Mouse (Mus musculus) forebrain, embryonic 11.5 days (tissue): ENCODE results near the gene Rubcn. TPM values are rescaled to one million over a fixed set of nuclear protein-coding genes. Genes with fewer than 3 reads are reported as not detected.

Source experiments
- ATAC-seq: fragments of 200-750 bp; cut with Nextera tagmentation; replicated peaks from 2 replicates; pipeline ENCODE4 v1.8.0; 2017; ENCODE audit warnings: moderate TSS enrichment; ENCODE audit not compliant: low FRiP score
- DNase-seq: peaks from one replicate; pipeline ENCODE4 v3.0.0-alpha.2; 2017; ENCODE audit warnings: low spot score
- H3K27ac ChIP-seq: fragments of 300-500 bp; sonication (generic); 2 replicates; pipeline ENCODE4 v1.5.1; 2014; ENCODE audit warnings: low read depth, low read length
- H3K27me3 ChIP-seq: fragments of 300-500 bp; sonication (generic); 2 replicates; pipeline ENCODE4 v1.6.1; 2014; ENCODE audit warnings: mild to moderate bottlenecking, low read length, mixed read lengths; ENCODE audit not compliant: control insufficient read depth, insufficient read depth
- H3K36me3 ChIP-seq: fragments of 300-500 bp; sonication (generic); 2 replicates; pipeline ENCODE4 v1.6.1; 2014; ENCODE audit warnings: mild to moderate bottlenecking, low read length, moderate library complexity, mixed read lengths; ENCODE audit not compliant: control insufficient read depth, insufficient read depth
- H3K4me1 ChIP-seq: fragments of 300-500 bp; sonication (generic); replicated peaks from 2 replicates; pipeline ENCODE4 v1.6.1; 2014; ENCODE audit warnings: low read length, mixed read lengths; ENCODE audit not compliant: control insufficient read depth, insufficient read depth
- H3K4me2 ChIP-seq: fragments of 300-500 bp; sonication (generic); 2 replicates; pipeline ENCODE4 v1.6.1; 2014; ENCODE audit warnings: low read depth, mild to moderate bottlenecking, low read length, moderate library complexity, mixed read lengths; ENCODE audit not compliant: severe bottlenecking
- H3K4me3 ChIP-seq: fragments of 300-500 bp; sonication (generic); 2 replicates; pipeline ENCODE4 v1.5.1; 2014; ENCODE audit warnings: low read depth, low read length
- H3K9ac ChIP-seq: fragments of 300-500 bp; sonication (generic); 2 replicates; pipeline ENCODE4 v1.6.1; 2014; ENCODE audit warnings: low read length
- H3K9me3 ChIP-seq: fragments of 300-500 bp; sonication (generic); 2 replicates; pipeline ENCODE4 v1.6.1; 2016; ENCODE audit warnings: low read length, mixed read lengths; ENCODE audit not compliant: control insufficient read depth
- WGBS: fragments of 180-500 bp; shearing (Covaris S2); extraction: QIAGEN DNeasy Blood & Tissue Kit; methylation state at CpG from one replicate; pipeline ENCODE4 v1.1.7; 2014; 5-methylcytosine and 5-hydroxymethylcytosine counted together
- polyA plus RNA-seq: library from polyadenylated mRNA; unstranded; fragments of >200 nt; fragmentation: Nextera tagmentation; extraction: Ambion mirVana; gene quantifications from 2 replicates; pipeline ENCODE4 v1.2.1, GENCODE M21; 2014

Gene Rubcn
- polyA plus RNA-seq, 1 experiment from 2014 or later = 21.7 TPM

- H3K4me3 ChIP-seq = no peak overlapping the region
- no peak for DNase-seq
- 70% methylated on average over 5 of the region's 5 CpGs for WGBS
- no peaks in the 10 kb centered on the region for H3K4me1 ChIP-seq
- H3K9ac ChIP-seq = no peak overlapping the region
- H3K36me3 ChIP-seq = no peaks in the 10 kb centered on the region
- H3K4me2 ChIP-seq = no peak overlapping the region
- H3K9me3 ChIP-seq = no peaks in the 10 kb centered on the region
- H3K27ac ChIP-seq = no peak overlapping the region
- H3K27me3 ChIP-seq = no peaks in the 10 kb centered on the region
- ATAC-seq = no peak
These were observed 94.1 kb downstream of the Rubcn start for GRCm38 (mm10) chr16:32783324-32784062.

GRCm38 (mm10) chr16:32778956-32779355, 98.6 kb downstream of the Rubcn start:
- Histone ChIP-seq H3K27ac (no peak overlapping the region), H3K4me3 (no peak overlapping the region), H3K36me3 (no peaks in the 10 kb centered on the region), H3K4me2 (no peak overlapping the region), H3K4me1 (no peaks in the 10 kb centered on the region), H3K9ac (no peak overlapping the region), H3K9me3 (no peaks in the 10 kb centered on the region), H3K27me3 (no peaks in the 10 kb centered on the region)
- DNase-seq = no peak
- 70% methylated on average over 8 of the region's 8 CpGs for WGBS
- no peak for ATAC-seq

- no peak overlapping the region for H3K4me2 ChIP-seq
- H3K9ac ChIP-seq = no peak overlapping the region
- no peaks in the 10 kb centered on the region for H3K4me1 ChIP-seq
- WGBS = 78% methylated on average over 10 of the region's 10 CpGs
- no peaks in the 10 kb centered on the region for H3K36me3 ChIP-seq
- H3K4me3 ChIP-seq = no peak overlapping the region
- no peaks in the 10 kb centered on the region for H3K27me3 ChIP-seq
- H3K27ac ChIP-seq = no peak overlapping the region
- H3K9me3 ChIP-seq = no peaks in the 10 kb centered on the region
- ATAC-seq (no peak), DNase-seq (no peak)
These were observed 100.9 kb downstream of the Rubcn start for GRCm38 (mm10) chr16:32776676-32777075.

Other genes with a start within 250 kb of the Rubcn start
- 11.2 and 12.1 TPM in 2 replicates for gene Tnk2, start 233.9 kb downstream of the Rubcn start, polyA plus RNA-seq
- gene Muc4, start 141.9 kb downstream of the Rubcn start, polyA plus RNA-seq = 0.12 TPM in 1 of 2 replicates, not detected in the other
- gene Muc20, start 80.3 kb downstream of the Rubcn start, polyA plus RNA-seq = not detected in 2 replicates
- gene Smbd1, start 67.3 kb downstream of the Rubcn start, polyA plus RNA-seq = not detected in 2 replicates
- gene Fyttd1, start 266 bp downstream of the Rubcn start, polyA plus RNA-seq = 110 and 118 TPM in 2 replicates
- 38.1 and 39.1 TPM in 2 replicates for gene Lrch3, start 36.3 kb upstream of the Rubcn start, polyA plus RNA-seq
- 4.2 and 5.3 TPM in 2 replicates for gene Iqcg, start 178.5 kb upstream of the Rubcn start, polyA plus RNA-seq
- 746 and 852 TPM in 2 replicates for gene Rpl35a, start 178.7 kb upstream of the Rubcn start, polyA plus RNA-seq
- gene Lmln, start 184.8 kb upstream of the Rubcn start, polyA plus RNA-seq = 3.5 and 4.5 TPM in 2 replicates